14 mouse cellular contexts compared by ENCODE assay signal in the genomic region with DNA sequence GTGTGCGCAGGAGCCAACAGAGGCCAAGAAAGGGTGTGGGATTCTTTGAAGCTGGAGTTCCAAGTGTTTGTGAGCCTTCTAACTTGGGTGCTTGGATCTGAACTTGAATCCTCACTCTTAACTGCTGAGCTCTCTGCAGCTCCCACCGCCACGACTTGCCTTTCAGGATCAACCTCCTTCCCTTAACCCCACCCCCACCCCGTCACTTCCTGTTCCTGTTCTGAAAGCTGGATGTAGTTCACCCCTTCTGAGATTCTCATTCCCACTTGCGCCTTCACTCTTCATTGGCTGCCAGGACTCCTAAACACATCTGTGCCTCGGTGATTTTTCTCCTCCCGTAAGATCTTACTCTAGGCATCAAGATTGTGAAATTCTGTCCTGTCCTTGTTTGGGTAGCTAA. TPM values are rescaled to one million over a fixed set of nuclear protein-coding genes. Genes with fewer than 3 reads are reported as not detected.
DNase-seq lines count a peak whose midpoint lies in the region; ATAC-seq and TF ChIP-seq lines count a peak whose summit lies in the region.
"Had no signal": no experiment of that assay in that cellular context is flagged by ENCODE, and none has a peak within 500 bp of the region (broad histone marks: within the 10 kb centered on the region; RNA-seq: fewer than 3 reads in every experiment).

No protein-coding gene starts in this region.

- H3K9me3 ChIP-seq in lung, embryonic 14.5 days (ENCODE audit: low read depth, low read length): no peaks in the 10 kb centered on the region
- H3K9me3 ChIP-seq in limb, embryonic 13.5 days: no peaks in the 10 kb centered on the region
- H3K9me3 ChIP-seq in forebrain, embryonic 15.5 days: no peaks in the 10 kb centered on the region
- H3K9me3 ChIP-seq: forebrain, embryonic 13.5 days; neural tube, embryonic 13.5 days had no signal

- peak in 1 of 2 experiments; percentile 14 for DNase-seq in heart, adult 2 months
- DNase-seq in heart, adult 8-10 months (ENCODE audit: low spot score): no peak
- DNase-seq in lung, embryonic 14.5 days: peak; percentile 39
- no peak for DNase-seq in lung, postnatal 10 days
- DNase-seq in R1 (ENCODE audit: low read depth, low spot score): peak; percentile 93
- DNase-seq in layer of hippocampus, postnatal 25 days (ENCODE audit: extremely low spot score in 1 of 2, low spot score in 1 of 2): no peak
- DNase-seq: adrenal gland, postnatal 10 days; cerebellum, adult 2 months; layer of hippocampus, postnatal 36 days; spleen, adult 18-20 months had no signal

- H3K4me1 ChIP-seq in heart, adult 2 months (ENCODE audit: control insufficient read depth, insufficient read depth, low read length): peaks cover 32% of the 10 kb centered on the region
- peaks cover 14% of the 10 kb centered on the region; the same call in 1 of the 2 replicates for H3K4me1 ChIP-seq in lung, embryonic 14.5 days (ENCODE audit: insufficient read depth)
- H3K4me1 ChIP-seq in limb, embryonic 13.5 days: peaks cover 43% of the 10 kb centered on the region
- peaks cover 8% of the 10 kb centered on the region; the same call in 1 of the 2 replicates for H3K4me1 ChIP-seq in forebrain, embryonic 15.5 days

- intact Hi-C loops in heart, adult 2 months (cut with DNase I): loop anchor here (2.0 to 5.0 kb wide), 2 partner anchors 16 to 48 kb away; no protein-coding TSS in a partner anchor

- WGBS in heart, adult 2 months: 48% methylated on average over 7 of the region's 7 CpGs
- 48% methylated on average over 7 of the region's 7 CpGs for WGBS in lung, embryonic 14.5 days
- WGBS in limb, embryonic 13.5 days: 66% methylated on average over 7 of the region's 7 CpGs
- 73% methylated on average over 7 of the region's 7 CpGs for WGBS in forebrain, embryonic 15.5 days

- ATAC-seq in lung, embryonic 14.5 days (ENCODE audit: insufficient read depth): no peak
- no peak for ATAC-seq in limb, embryonic 13.5 days (ENCODE audit: low FRiP score, low read depth)
- no peak for ATAC-seq in forebrain, embryonic 15.5 days (replicated peaks)

- peak; percentile 65 for TF ChIP-seq POLR2A in heart, adult 2 months (IDR thresholded peaks at IDR 0.05; ENCODE audit: insufficient read depth, low read depth, low read length)

- H3K79me2 ChIP-seq in heart, adult 2 months (replicated peaks; ENCODE audit: control insufficient read depth, insufficient read depth, low read length): no peaks in the 10 kb centered on the region

- H3K27ac ChIP-seq in heart, adult 2 months: peak overlapping the region; percentile 83
- H3K27ac ChIP-seq in lung, embryonic 14.5 days (ENCODE audit: low read depth): peak overlapping the region; percentile 61
- H3K27ac ChIP-seq in limb, embryonic 13.5 days: peak overlapping the region; percentile 12; the same call in 1 of the 2 replicates
- no peak overlapping the region for H3K27ac ChIP-seq in forebrain, embryonic 15.5 days (replicated peaks)
- H3K27ac ChIP-seq: forebrain, embryonic 13.5 days had no signal

- no peak overlapping the region for H3K4me2 ChIP-seq in lung, embryonic 14.5 days
- no peak overlapping the region for H3K4me2 ChIP-seq in limb, embryonic 13.5 days (replicated peaks)
- H3K4me2 ChIP-seq in forebrain, embryonic 15.5 days (replicated peaks): no peak overlapping the region

- no peak for TF ChIP-seq CTCF in heart, adult 2 months (IDR thresholded peaks at IDR 0.05)
- no peak for TF ChIP-seq CTCF in lung, embryonic 14.5 days (IDR thresholded peaks at IDR 0.05; ENCODE audit: low read depth)

- peaks cover 12% of the 10 kb centered on the region for H3K36me3 ChIP-seq in heart, adult 2 months (ENCODE audit: control insufficient read depth, insufficient read depth, low read length)
- H3K36me3 ChIP-seq in lung, embryonic 14.5 days (ENCODE audit: insufficient read depth): no peaks in the 10 kb centered on the region
- no peaks in the 10 kb centered on the region for H3K36me3 ChIP-seq in limb, embryonic 13.5 days
- no peaks in the 10 kb centered on the region for H3K36me3 ChIP-seq in forebrain, embryonic 15.5 days
- H3K36me3 ChIP-seq: neural tube, embryonic 13.5 days had no signal

- H3K9ac ChIP-seq in heart, adult 2 months (ENCODE audit: low read depth, low read length): no peak overlapping the region
- no peak overlapping the region for H3K9ac ChIP-seq in lung, embryonic 14.5 days
- H3K9ac ChIP-seq in limb, embryonic 13.5 days: no peak overlapping the region
- H3K9ac ChIP-seq in forebrain, embryonic 15.5 days (replicated peaks): no peak overlapping the region
- H3K9ac ChIP-seq: forebrain, embryonic 13.5 days had no signal

- H3K27me3 ChIP-seq in heart, adult 2 months (ENCODE audit: control insufficient read depth, insufficient read depth, low read length): no peaks in the 10 kb centered on the region
- H3K27me3 ChIP-seq in lung, embryonic 14.5 days (ENCODE audit: insufficient read depth, low read length): no peaks in the 10 kb centered on the region
- no peaks in the 10 kb centered on the region for H3K27me3 ChIP-seq in limb, embryonic 13.5 days
- no peaks in the 10 kb centered on the region for H3K27me3 ChIP-seq in forebrain, embryonic 15.5 days
- H3K27me3 ChIP-seq: forebrain, embryonic 13.5 days; neural tube, embryonic 13.5 days had no signal

- 0 out of 2 replicates have a peak, but pooled peaks have one; percentile 27 for TF ChIP-seq EP300 in heart, adult 2 months (IDR thresholded peaks at IDR 0.05; ENCODE audit: insufficient read depth, low read depth, low read length)

- no peak overlapping the region for H3K4me3 ChIP-seq in heart, adult 2 months
- H3K4me3 ChIP-seq in lung, embryonic 14.5 days (ENCODE audit: low read depth, low read length): no peak overlapping the region
- H3K4me3 ChIP-seq in limb, embryonic 13.5 days: no peak overlapping the region
- H3K4me3 ChIP-seq in forebrain, embryonic 15.5 days: no peak overlapping the region
- H3K4me3 ChIP-seq: forebrain, embryonic 13.5 days; neural tube, embryonic 13.5 days had no signal

RNA-seq across cellular contexts. Expression of a gene that starts 43.1 kb away (rescaled TPM):
- 100 to 1,000 TPM in 1 of 2 experiments, 10 to 100 TPM in 1; 86.4 to 106 TPM for total RNA-seq in heart, adult 2 months (2021)
- 72.4 and 95.9 TPM in 2 replicates for polyA plus RNA-seq in heart, adult 2 months (2012; rRNA removed)
- 100 to 1,000 TPM in 1 of 4 experiments, 10 to 100 TPM in 3; 75.6 to 100 (median 97.5) TPM for total RNA-seq in heart, adult 8-10 months (2022)
- polyA plus RNA-seq in lung, embryonic 14.5 days (2014; fragmentation: Nextera tagmentation; extraction: Ambion mirVana): 51.9 and 52.6 TPM in 2 replicates
- polyA plus RNA-seq in limb, embryonic 13.5 days (2015; fragmentation: Nextera tagmentation; extraction: Ambion mirVana): 29.9 and 34.2 TPM in 2 replicates
- 6.1 and 6.5 TPM in 2 replicates for polyA plus RNA-seq in forebrain, embryonic 15.5 days (2015; fragmentation: Nextera tagmentation; extraction: Ambion mirVana)
- total RNA-seq in layer of hippocampus, postnatal 25 days (2021): 10 to 100 TPM; 42.3 to 42.5 TPM

Comparison
In these comparisons a context has a peak if more than half of its experiments do, and no peak if none do; other contexts are left out.
1. DNase-seq: peak in lung, embryonic 14.5 days (single experiment) and R1 (single experiment); none in heart, adult 8-10 months (single experiment), lung, postnatal 10 days (single experiment) and layer of hippocampus, postnatal 25 days (0 of 2).